Mouse (Mus musculus) olfactory bulb, adult 2 months (tissue): ENCODE data around the gene Klhl25. TPM values are rescaled to one million over a fixed set of nuclear protein-coding genes. Genes with fewer than 3 reads are reported as not detected.
A peak's percentile ranks its signal among the peaks of the same experiment; 100 is the strongest.
"Not testable (repeated sequence)": the region's sequence is repeated elsewhere in the genome, so short reads cannot be mapped to it uniquely, and the experiment has no call there.

Experiments used
- H3K27ac ChIP-seq: fragments of 200-500 bp; 2 replicates; pipeline ENCODE4 v1.5.1; 2012; ENCODE audit warnings: low read depth, low read length; ENCODE audit not compliant: insufficient read depth
- H3K4me1 ChIP-seq: fragments of 200-500 bp; 2 replicates; pipeline ENCODE4 v1.6.1; 2012; ENCODE audit warnings: low read length; ENCODE audit not compliant: control insufficient read depth, insufficient read depth
- H3K4me3 ChIP-seq: fragments of 200-500 bp; 2 replicates; pipeline ENCODE4 v1.5.1; 2012; ENCODE audit warnings: mild to moderate bottlenecking, low read depth, low read length, moderate library complexity; ENCODE audit not compliant: insufficient read depth
- CTCF ChIP-seq: fragments of 200-500 bp; IDR thresholded peaks from 2 replicates; pipeline ENCODE4 v1.5.1; 2012; ENCODE audit warnings: low read depth, mild to moderate bottlenecking, low read length, moderate library complexity; ENCODE audit not compliant: insufficient read depth
- POLR2A ChIP-seq: fragments of 200-500 bp; IDR thresholded peaks from 2 replicates; pipeline ENCODE4 v1.6.1; 2012; ENCODE audit warnings: mild to moderate bottlenecking, low read depth, low read length, moderate library complexity; ENCODE audit not compliant: insufficient read depth
- WGBS: fragments of 180-500 bp; shearing (Covaris S2); methylation state at CpG from one replicate; pipeline ENCODE4 v1.1.7; 2018; 5-methylcytosine and 5-hydroxymethylcytosine counted together
- polyA plus RNA-seq: library from polyadenylated mRNA; stranded (reverse); fragments of >200 nt; gene quantifications from 2 replicates; pipeline ENCODE4 v1.2.4, GENCODE M21; 2012; ENCODE audit warnings: low replicate concordance; ENCODE audit not compliant: missing spikeins, insufficient read depth, insufficient read length

Gene Klhl25
- polyA plus RNA-seq, 1 experiment = not detected

- WGBS = 69% methylated on average over 8 of the region's 8 CpGs
- Histone ChIP-seq H3K4me1 (peaks cover 6% of the 10 kb centered on the region), H3K27ac (no peak overlapping the region), H3K4me3 (0 out of 2 replicates have a peak overlapping the region, but pooled peaks have one; percentile 32)
- TF ChIP-seq POLR2A = no peak
- TF ChIP-seq CTCF = no peak
These were observed 62.5 kb downstream of the Klhl25 start for GRCm38 (mm10) chr7:75910652-75911035.

GRCm38 (mm10) chr7:75913952-75914351 lies 65.8 kb downstream of the Klhl25 start:
- TF ChIP-seq CTCF (peak; percentile 58; the same call in 1 of the 2 replicates), POLR2A (no peak)
- no peak overlapping the region for H3K4me3 ChIP-seq
- H3K27ac ChIP-seq = no peak overlapping the region
- peaks cover 6% of the 10 kb centered on the region for H3K4me1 ChIP-seq
- WGBS = 8% methylated on average over 7 of the region's 7 CpGs

- H3K4me1 ChIP-seq, H3K27ac ChIP-seq, H3K4me3 ChIP-seq: not testable (repeated sequence)
- WGBS = 89% methylated on average over 3 of the region's 3 CpGs
These were observed 67.4 kb downstream of the Klhl25 start for GRCm38 (mm10) chr7:75915550-75915949.

- Histone ChIP-seq H3K4me3 (no peak overlapping the region), H3K27ac (no peak overlapping the region), H3K4me1 (no peaks in the 10 kb centered on the region)
- WGBS = 77% methylated on average over 4 of the region's 4 CpGs
- TF ChIP-seq POLR2A (no peak), CTCF (no peak)
These were observed 69.6 kb downstream of the Klhl25 start for GRCm38 (mm10) chr7:75917662-75918061.

- H3K27ac ChIP-seq, H3K4me1 ChIP-seq, H3K4me3 ChIP-seq: not testable (repeated sequence)
- WGBS = 84% methylated on average over 3 of the region's 3 CpGs
These were observed 71.6 kb downstream of the Klhl25 start for GRCm38 (mm10) chr7:75919745-75920144.
